Mouse (Mus musculus) embryo, embryonic 11 days (tissue): ENCODE data around the gene Cux1.

Source experiments
- DNase-seq: peaks from one replicate; pipeline ENCODE4 v3.0.0-alpha.2; 2015

Gene Cux1

GRCm38 (mm10) chr5:136502491-136503086 lies 64.7 kb downstream of the Cux1 start:
- peak; percentile 40 for DNase-seq

- no peak for DNase-seq
These were observed 66.9 kb downstream of the Cux1 start for GRCm38 (mm10) chr5:136500307-136500871.

GRCm38 (mm10) chr5:136499316-136499715 lies 68.0 kb downstream of the Cux1 start:
- no peak for DNase-seq

GRCm38 (mm10) chr5:136498741-136499140 lies 68.5 kb downstream of the Cux1 start:
- no peak for DNase-seq

GRCm38 (mm10) chr5:136497301-136497700 lies 70.0 kb downstream of the Cux1 start:
- no peak for DNase-seq

- no peak for DNase-seq
These were observed 71.7 kb downstream of the Cux1 start for GRCm38 (mm10) chr5:136495581-136495980.

GRCm38 (mm10) chr5:136494927-136495326 lies 72.4 kb downstream of the Cux1 start:
- DNase-seq, result no peak

GRCm38 (mm10) chr5:136494288-136494687 lies 73.0 kb downstream of the Cux1 start:
- no peak for DNase-seq

GRCm38 (mm10) chr5:136489450-136489849 lies 77.8 kb downstream of the Cux1 start:
- no peak for DNase-seq

- DNase-seq, result no peak
These were observed 78.6 kb downstream of the Cux1 start for GRCm38 (mm10) chr5:136488721-136489120.

GRCm38 (mm10) chr5:136488223-136488622 lies 79.1 kb downstream of the Cux1 start:
- no peak for DNase-seq

- DNase-seq, result no peak
These were observed 79.7 kb downstream of the Cux1 start for GRCm38 (mm10) chr5:136487397-136488093.

GRCm38 (mm10) chr5:136486401-136486800 lies 80.9 kb downstream of the Cux1 start:
- DNase-seq, result no peak

- DNase-seq, result no peak
These were observed 81.9 kb downstream of the Cux1 start for GRCm38 (mm10) chr5:136485397-136485796.

GRCm38 (mm10) chr5:136482434-136482833 lies 84.9 kb downstream of the Cux1 start:
- DNase-seq, result no peak

GRCm38 (mm10) chr5:136480541-136480940 lies 86.7 kb downstream of the Cux1 start:
- DNase-seq, result no peak

GRCm38 (mm10) chr5:136479801-136480200 lies 87.5 kb downstream of the Cux1 start:
- no peak for DNase-seq

- no peak for DNase-seq
These were observed 88.1 kb downstream of the Cux1 start for GRCm38 (mm10) chr5:136479024-136479763.

- no peak for DNase-seq
These were observed 91.0 kb downstream of the Cux1 start for GRCm38 (mm10) chr5:136476272-136476671.

GRCm38 (mm10) chr5:136475161-136475560 lies 92.1 kb downstream of the Cux1 start:
- DNase-seq, result no peak

- peak; percentile 56 for DNase-seq
These were observed 93.2 kb downstream of the Cux1 start for GRCm38 (mm10) chr5:136474086-136474485.

GRCm38 (mm10) chr5:136473337-136473736 lies 94.0 kb downstream of the Cux1 start:
- peak; percentile 41 for DNase-seq

- DNase-seq, result peak; percentile 51
These were observed 94.4 kb downstream of the Cux1 start for GRCm38 (mm10) chr5:136472846-136473245.
